Mouse (Mus musculus) B cell, adult 2 months (primary cell): ENCODE measurements around the gene Fam57b.

ENCODE experiments used
- DNase-seq, 2 experiments: peaks; one replicate each; pipeline ENCODE4 v3.0.0; 2022

Fam57b gene

DNA sequence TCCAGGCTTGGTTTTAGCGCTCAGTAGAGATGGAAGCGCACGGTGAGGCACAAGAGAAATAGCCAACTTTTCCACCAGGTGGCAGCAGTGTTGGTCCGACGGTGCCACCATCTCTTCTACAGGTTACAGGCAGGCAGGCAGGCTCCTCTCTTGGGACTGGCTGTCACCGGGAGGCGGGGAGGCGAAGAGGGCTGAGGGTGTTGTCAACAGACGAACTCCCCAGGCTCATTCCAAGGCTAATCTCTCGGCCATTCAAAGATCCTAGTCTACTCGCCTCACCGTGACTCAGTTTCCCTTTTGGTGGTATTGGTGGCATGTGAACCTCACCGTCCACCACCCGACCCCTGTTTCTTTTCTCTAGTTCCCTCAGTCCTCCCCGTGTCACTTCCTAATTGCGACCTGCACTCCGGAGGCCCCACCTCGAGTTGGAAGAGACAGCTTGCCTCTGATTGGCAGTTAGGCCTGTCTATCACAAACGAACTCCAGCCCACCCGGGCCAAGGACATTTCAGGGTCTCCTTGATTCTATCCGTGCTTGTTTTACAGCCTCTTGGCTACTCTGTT lies 34.6 kb downstream of the Fam57b start:
- DNase-seq: peak; percentile 85 to 88

DNA sequence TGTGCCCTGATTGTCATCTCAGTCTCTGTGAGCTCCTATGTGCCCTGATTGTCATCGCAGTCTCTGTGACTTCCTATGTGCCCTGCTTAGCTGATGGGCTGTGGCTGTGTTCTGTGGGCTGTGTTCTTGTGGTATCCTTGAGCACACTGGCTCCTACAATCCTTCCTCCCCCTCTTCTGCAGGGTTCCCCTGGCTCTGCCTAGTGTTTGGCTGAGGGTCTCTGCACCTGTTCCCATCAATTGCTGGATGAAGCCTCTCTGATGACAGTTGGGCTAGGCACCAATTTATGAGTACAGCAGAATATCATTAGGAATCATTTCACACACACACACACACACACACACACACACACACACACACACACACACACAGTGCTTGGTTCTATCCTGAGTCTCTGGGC lies 35.8 kb downstream of the Fam57b start:
- no peak for DNase-seq

DNA sequence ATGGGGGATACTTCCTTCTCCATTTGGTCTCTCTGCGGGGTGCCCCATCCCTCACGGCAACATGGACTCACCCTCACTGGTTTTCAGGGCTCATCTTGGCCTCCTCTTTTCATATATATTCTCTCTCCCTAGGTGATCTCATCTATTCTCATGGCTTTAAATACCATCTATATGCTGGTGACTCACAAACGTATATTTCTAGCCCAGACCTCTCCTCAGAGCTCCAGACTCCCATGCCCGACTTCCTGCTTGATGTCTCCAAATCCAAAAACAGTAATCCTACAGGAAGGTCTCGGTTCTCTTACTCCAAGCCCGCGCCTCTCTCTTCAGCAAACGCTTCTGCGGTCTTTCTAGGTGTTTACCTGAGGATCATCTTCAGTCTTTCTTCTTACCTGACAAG lies 45.8 kb downstream of the Fam57b start:
- DNase-seq: no peak

DNA sequence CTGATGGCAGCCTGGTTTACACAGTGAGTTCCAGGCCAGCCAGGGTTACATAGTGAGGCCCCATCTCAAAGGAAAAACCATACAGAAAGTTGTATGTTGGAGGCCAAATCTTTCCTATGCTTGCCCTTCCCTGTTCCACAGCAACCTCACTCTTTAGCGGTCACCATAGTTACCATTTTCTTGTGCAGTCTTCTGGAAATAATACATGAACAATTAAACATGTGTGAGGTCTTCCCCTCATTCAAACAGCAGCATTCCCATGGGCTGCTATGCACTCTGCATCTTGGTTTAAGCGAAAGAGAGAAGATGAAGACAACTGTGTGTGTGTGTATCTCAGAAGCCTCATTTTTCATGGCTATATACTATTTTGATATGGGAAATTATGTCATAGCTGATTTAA lies 48.0 kb downstream of the Fam57b start:
- DNase-seq: no peak

DNA sequence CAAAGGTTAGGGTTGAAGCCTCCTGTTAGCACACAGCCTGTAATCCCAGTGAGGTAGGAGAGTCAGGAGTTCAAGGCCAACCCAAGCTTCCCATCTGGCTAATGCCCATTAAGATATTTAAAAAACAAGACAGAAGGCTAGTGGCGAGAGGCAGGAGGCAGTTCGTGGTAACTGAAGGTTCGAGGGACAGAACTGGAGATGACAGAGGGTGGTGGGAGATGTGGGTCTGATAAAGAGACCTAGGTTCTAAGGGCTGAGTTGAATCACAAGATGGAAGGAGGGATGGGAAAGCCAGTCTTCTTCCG lies 49.6 kb downstream of the Fam57b start, which contains the start of gene Doc2a:
Doc2a (plus strand) TSS at position 301 of the 305 bp plus-strand sequence.
- no peak for DNase-seq

DNA sequence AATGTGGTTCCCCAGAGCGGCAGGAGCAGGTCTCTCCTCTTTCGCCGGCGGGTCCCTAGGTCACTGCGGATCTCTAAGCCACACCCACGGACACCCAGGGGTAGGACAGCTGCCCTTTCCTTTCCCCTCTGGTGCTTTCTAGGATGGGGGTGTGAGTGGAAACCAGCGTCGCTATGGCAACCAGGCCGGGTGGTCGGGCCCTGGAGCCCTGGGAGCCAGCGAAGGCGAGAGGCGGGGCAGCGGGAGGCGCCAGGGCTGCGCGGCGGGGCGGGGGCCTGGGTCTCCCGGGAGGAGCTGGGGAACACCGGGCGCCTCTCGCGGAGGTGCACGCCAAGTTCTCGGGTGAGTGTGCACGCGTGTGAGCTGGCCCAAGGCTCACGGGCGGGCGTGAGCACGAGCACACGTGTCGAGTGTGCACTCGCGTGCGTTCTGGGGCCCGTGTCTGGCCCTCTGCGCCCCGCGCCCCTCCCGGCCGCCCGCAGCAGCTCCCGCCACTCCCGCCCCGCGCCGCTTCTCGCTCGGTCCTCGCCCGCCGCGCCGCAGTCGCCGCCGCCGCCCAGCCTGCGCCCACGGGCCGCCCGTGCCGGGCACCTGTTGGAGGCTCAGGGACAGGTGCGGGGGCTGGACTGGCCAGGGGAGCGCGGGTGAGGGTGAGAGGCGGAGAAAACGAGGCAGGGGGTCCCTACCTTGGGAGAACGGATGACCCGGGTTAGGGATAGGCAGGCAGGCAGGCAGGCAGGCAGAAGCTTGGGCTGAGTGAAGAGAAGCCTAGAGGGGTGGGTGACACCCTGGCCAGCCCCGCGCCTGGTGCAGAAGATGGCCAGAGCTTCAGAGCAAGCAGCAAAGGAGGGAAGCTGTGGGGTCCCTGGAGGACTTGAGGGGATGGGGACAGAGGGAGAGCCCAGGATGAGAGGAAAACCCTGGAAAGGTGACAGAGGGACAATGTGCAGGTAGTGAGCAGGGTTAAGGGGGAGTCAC lies 50.2 kb downstream of the Fam57b start:
- DNase-seq: peak in 1 of 2 experiments; percentile 25

DNA sequence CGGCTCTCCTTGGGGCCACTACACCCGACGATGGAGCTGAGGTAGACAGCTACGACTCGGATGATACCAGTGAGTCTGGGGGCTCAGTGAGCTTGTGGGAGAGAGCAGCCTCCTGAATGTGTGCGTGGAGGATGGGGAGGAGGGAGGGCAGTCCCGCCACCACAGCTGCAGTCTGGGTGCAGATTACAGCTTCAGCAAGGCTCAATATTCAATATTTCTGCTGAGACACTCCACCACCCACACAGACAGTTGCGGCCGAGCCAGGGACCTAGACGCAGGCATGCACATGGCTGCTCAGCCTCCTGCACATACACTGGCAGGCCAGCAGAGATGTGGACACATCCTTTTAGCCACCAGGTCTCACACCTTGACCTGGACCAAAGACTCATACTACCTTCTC lies 51.3 kb downstream of the Fam57b start:
- DNase-seq: no peak

DNA sequence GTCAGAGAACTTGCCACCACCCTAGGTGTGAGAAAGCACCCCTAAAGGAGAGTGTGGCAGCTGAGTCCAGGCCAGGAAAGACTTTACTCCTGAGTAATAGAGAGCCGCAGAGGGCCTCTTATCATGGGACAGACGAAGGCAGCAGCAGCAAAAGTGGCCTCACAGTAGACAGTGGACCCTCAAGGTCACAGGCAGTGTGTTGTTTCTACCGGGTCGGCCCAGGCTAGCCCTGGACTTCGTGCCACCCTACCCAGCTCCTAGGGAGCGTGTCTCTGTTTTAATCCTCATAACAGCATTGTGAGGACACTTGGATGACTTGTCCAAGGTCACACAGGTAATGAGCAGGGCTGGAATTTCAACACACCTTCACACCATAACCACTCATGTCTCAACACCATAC lies 52.7 kb downstream of the Fam57b start:
- DNase-seq: no peak

DNA sequence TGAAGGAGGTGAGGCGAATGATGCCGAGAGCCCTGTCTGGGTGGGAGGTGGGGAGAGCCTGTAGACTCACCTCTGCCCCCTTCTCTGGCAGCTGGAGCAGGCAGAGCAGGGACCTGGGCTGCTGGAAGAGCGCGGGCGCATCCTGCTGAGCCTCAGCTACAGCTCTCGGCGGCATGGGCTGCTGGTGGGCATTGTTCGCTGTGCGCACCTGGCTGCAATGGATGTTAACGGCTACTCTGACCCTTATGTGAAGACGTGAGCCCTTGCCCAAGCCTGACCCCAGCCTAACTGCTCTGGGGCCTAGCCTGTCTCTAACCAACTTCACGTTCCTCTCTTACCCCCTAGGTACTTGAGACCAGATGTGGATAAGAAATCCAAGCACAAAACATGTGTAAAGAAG lies 53.7 kb downstream of the Fam57b start:
- DNase-seq: no peak

- DNase-seq: no peak
Observed at GRCm38 (mm10) chr7:126853454-126853853, 56.0 kb downstream of the Fam57b start.

DNA sequence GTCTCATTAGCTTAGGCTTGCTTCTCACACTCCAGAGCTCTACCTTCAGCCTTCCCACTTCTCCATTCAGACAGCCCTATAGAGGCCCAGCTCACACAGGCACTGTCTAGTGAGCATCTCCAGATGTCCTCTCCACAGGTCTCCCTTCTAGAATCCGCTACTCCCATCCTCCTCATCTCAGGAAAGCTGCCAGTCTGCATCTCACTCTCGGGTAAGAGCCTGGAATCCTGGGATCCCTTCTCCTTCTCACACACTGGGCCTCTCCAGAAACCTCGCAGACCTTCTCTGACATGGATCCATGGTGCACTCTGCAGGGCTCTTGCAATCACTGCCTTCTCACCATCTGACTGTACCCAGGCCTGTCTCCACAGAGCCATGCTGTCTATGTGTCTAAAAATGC lies 58.2 kb downstream of the Fam57b start:
- no peak for DNase-seq

- no peak for DNase-seq
Observed at GRCm38 (mm10) chr7:126856741-126857420, 59.4 kb downstream of the Fam57b start.

DNA sequence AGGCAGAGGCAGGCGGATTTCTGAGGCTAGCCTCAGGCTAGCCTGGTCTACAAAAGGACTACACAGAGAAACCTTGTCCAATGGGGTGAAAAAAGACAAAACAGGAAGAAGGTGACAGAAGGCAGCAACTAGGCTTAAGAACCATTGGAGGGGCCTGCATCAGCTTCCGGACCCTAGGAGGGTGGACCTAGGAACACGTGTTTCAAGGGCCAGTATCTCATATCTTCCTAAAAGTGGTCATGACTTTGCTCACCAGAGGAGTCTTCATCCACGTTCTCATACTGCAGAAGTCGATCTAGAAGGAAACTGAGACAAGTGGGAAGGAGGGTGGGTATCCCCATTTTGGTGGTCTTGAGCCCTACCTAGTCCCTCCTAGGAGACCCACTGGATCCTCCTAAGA lies 63.5 kb downstream of the Fam57b start:
- no peak for DNase-seq

GRCm38 (mm10) chr7:126861429-126862130 lies 64.1 kb downstream of the Fam57b start, which contains the start of gene Hirip3:
Gene Hirip3 (plus strand): TSS chr7:126861972.
- DNase-seq: peak; percentile 95

DNA sequence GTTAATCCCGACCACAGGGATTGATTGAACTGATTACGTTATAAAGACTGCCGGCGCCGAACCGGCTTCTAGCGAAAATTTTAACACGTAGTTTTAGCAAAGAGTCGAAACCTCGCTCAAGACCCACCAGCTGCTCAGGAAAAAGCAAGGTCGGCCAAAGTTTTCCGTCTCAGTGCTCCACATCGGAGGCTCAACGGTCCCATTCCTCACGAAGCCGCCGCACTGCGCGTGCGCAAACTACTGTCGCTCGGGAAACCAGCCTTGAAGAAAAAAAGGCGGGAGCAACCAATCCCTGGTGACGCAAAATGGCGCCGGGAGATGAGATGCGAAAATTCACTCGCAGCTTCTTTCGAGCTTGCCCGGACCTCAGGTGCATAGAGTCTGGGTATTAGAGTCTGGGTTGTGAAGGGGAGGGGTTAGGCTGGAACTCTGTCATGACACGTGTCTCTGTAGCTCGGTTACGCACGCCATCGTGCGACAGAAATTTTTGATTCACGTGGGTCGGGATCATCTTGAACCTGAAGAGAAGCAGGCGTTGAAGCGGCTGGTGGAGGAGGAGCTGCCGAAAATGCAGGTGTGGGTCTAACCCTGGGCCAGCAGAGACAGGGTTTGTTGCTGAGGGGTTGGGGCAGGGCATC lies 64.8 kb downstream of the Fam57b start, which contains the start of gene Ino80e:
Ino80e (minus strand) TSS at position 231 of the 638 bp plus-strand sequence.
- peak; percentile 86 to 89 for DNase-seq

- no peak for DNase-seq
Observed at GRCm38 (mm10) chr7:126863791-126864190, 66.3 kb downstream of the Fam57b start.

- DNase-seq: no peak
Observed at GRCm38 (mm10) chr7:126867534-126867933, 70.1 kb downstream of the Fam57b start.

GRCm38 (mm10) chr7:126868003-126868402 lies 70.5 kb downstream of the Fam57b start:
- no peak for DNase-seq

DNA sequence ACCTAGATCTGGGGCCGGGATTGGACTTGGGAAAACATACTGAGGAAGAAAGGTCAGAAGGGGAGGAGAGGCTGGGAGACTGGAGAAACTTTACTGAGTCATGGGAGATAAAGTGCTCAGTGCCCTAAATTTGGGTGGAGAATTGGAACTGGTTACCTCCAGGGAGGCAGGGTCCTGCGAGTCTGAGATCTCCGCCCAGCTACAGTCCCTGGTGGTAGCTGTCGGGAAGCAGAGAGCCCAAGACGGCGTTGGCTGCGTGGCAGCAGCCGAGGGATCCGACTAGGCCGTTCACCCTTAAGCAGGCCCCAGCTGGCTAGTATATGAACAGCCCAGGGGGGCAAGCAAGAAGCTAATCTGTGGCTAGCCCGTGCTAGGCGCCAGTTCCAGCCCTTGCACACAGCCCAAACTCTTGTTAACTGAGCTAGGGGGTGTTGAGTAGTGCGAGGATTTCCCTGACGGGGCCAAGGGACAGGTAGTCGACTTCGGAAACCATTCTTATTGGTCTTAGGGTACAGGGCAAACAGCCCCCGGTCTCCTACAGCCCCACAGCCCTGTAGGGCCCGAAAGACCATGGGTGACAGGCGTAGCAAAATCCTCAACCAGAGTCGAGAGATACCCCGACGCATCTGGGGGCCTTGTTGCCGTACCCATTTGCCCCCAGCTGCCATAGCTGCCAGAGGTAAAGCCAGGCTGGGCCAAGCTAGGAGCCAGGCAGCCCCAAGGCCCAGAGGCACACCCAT lies 72.5 kb downstream of the Fam57b start:
- DNase-seq: no peak

GRCm38 (mm10) chr7:126870520-126870891 lies 73.0 kb downstream of the Fam57b start:
- no peak for DNase-seq

GRCm38 (mm10) chr7:126877239-126877638 lies 79.8 kb downstream of the Fam57b start:
- DNase-seq: no peak
